Mouse (Mus musculus): ENCODE measurements around the gene Olfr311. TPM values are rescaled to one million over a fixed set of nuclear protein-coding genes. Genes with fewer than 3 reads are reported as not detected.
"Not testable (repeated sequence)": the region's sequence is repeated elsewhere in the genome, so short reads cannot be mapped to it uniquely, and the experiment has no call there.

The Olfr311 gene
- not detected in 2 replicates for polyA plus RNA-seq (2015; fragmentation: Nextera tagmentation; extraction: Ambion mirVana)

GRCm38 (mm10) chr11:58838951-58839350 is at the start of gene Olfr311:
Olfr311 (plus strand) TSS chr11:58839251.
- not testable (repeated sequence) for H3K27me3 ChIP-seq (ENCODE audit: control insufficient read depth, insufficient read depth, low read depth, low read length); H3K9me3 ChIP-seq (replicated peaks; ENCODE audit: control insufficient read depth, low read length, poor library complexity, severe bottlenecking); H3K9ac ChIP-seq (ENCODE audit: low read depth, low read length); H3K36me3 ChIP-seq (ENCODE audit: control insufficient read depth, insufficient read depth, low read length); ATAC-seq; H3K4me1 ChIP-seq (ENCODE audit: control insufficient read depth, insufficient read depth, low read length); H3K4me2 ChIP-seq (ENCODE audit: low read length); H3K4me3 ChIP-seq (ENCODE audit: low read depth, low read length); H3K27ac ChIP-seq (ENCODE audit: low read length)

GRCm38 (mm10) chr11:58789532-58789931 is 49.5 kb upstream of the Olfr311 start:
- no peaks in the 10 kb centered on the region for H3K9me3 ChIP-seq (replicated peaks; ENCODE audit: control insufficient read depth, low read length, poor library complexity, severe bottlenecking)
- H3K9ac ChIP-seq (ENCODE audit: low read depth, low read length) = no peak overlapping the region
- 12% methylated on average over 3 of the region's 3 CpGs for WGBS
- H3K4me2 ChIP-seq (ENCODE audit: low read length) = 0 out of 2 replicates have a peak overlapping the region, but pooled peaks have one; percentile 1
- no peak overlapping the region for H3K27ac ChIP-seq (ENCODE audit: low read length)
- ATAC-seq = no peak; the same call in 1 of the 2 replicates
- H3K27me3 ChIP-seq (ENCODE audit: control insufficient read depth, insufficient read depth, low read depth, low read length) = no peaks in the 10 kb centered on the region
- H3K4me1 ChIP-seq (ENCODE audit: control insufficient read depth, insufficient read depth, low read length) = peaks cover 5% of the 10 kb centered on the region
- H3K4me3 ChIP-seq (ENCODE audit: low read depth, low read length) = no peak overlapping the region
- H3K36me3 ChIP-seq (ENCODE audit: control insufficient read depth, insufficient read depth, low read length) = no peaks in the 10 kb centered on the region

DNA sequence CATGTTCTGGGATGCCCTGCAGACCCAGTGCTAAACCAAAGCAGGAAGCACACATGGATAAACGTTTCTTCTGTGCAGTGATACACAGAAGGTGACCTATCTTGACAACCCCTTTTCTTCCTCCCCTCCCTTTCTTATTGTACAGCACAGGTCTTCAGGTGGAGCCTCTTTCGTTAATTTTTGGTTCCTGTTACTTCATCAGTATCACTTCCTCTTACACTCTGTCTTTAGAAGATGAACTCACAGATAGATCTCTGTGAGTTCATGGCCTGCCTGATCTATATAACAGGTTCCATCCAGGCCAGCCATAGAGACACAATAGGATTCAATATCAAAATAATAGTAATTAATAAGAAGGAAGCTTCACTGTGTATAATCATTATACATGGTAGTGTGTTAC is 49.0 kb upstream of the Olfr311 start:
- no peak overlapping the region for H3K9ac ChIP-seq (ENCODE audit: low read depth, low read length)
- no peaks in the 10 kb centered on the region for H3K36me3 ChIP-seq (ENCODE audit: control insufficient read depth, insufficient read depth, low read length)
- 56% methylated on average over 2 of the region's 2 CpGs for WGBS
- no peak for ATAC-seq
- no peak overlapping the region for H3K27ac ChIP-seq (ENCODE audit: low read length)
- H3K4me2 ChIP-seq (ENCODE audit: low read length) = no peak overlapping the region
- no peak overlapping the region for H3K4me3 ChIP-seq (ENCODE audit: low read depth, low read length)
- H3K27me3 ChIP-seq (ENCODE audit: control insufficient read depth, insufficient read depth, low read depth, low read length) = no peaks in the 10 kb centered on the region
- H3K9me3 ChIP-seq (replicated peaks; ENCODE audit: control insufficient read depth, low read length, poor library complexity, severe bottlenecking) = no peaks in the 10 kb centered on the region
- H3K4me1 ChIP-seq (ENCODE audit: control insufficient read depth, insufficient read depth, low read length) = peaks cover 5% of the 10 kb centered on the region

DNA sequence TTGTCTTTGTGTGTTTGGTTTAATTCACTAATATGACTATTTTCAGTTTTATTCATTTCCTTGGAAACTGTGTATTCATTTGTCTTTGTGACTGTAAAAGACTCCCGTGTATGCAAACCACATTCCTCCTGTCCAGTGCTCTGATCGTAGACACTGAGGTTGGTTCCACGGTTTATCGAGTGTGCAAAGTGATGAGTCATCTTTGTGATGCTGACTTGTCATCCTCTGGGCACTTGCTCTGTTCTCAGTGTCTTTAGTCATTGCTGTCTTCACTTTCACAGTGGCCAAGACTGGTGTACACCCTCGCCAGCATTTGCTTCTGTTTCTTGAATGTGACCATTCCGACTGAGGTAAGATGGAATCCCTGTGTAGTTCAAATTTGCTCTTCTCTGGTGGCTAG is 48.4 kb upstream of the Olfr311 start:
- Histone ChIP-seq H3K4me2 (ENCODE audit: low read length) (no peak overlapping the region), H3K4me3 (ENCODE audit: low read depth, low read length) (no peak overlapping the region), H3K9ac (ENCODE audit: low read depth, low read length) (no peak overlapping the region), H3K27ac (ENCODE audit: low read length) (no peak overlapping the region), H3K4me1 (ENCODE audit: control insufficient read depth, insufficient read depth, low read length) (peaks cover 5% of the 10 kb centered on the region), H3K9me3 (replicated peaks; ENCODE audit: control insufficient read depth, low read length, poor library complexity, severe bottlenecking) (no peaks in the 10 kb centered on the region), H3K36me3 (ENCODE audit: control insufficient read depth, insufficient read depth, low read length) (no peaks in the 10 kb centered on the region), H3K27me3 (ENCODE audit: control insufficient read depth, insufficient read depth, low read depth, low read length) (no peaks in the 10 kb centered on the region)
- WGBS = 84% methylated on average over 6 of the region's 6 CpGs
- ATAC-seq = no peak

DNA sequence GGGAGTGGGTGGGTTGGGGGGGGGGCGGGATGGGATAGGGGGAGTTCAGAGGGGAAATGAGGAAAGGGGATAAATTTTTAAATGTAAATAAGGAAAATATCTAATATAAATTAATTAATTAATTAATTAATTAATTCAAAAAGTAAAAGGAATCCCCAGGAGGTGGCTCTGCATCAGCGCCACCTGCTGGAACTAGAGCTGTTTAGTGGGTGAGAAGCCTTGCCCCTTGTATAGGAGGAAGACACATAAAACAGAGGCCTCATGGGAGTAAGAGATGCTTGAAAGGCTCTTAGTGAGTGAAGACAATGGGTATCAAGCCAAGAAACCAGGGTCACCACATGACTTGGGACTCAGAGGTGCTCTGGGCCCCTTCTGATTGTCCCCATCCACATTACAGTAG is 43.2 kb upstream of the Olfr311 start:
- H3K4me2 ChIP-seq (ENCODE audit: low read length) = no peak overlapping the region
- no peak overlapping the region for H3K27ac ChIP-seq (ENCODE audit: low read length)
- no peaks in the 10 kb centered on the region for H3K9me3 ChIP-seq (replicated peaks; ENCODE audit: control insufficient read depth, low read length, poor library complexity, severe bottlenecking)
- WGBS = 90% methylated on average over 2 of the region's 2 CpGs
- H3K36me3 ChIP-seq (ENCODE audit: control insufficient read depth, insufficient read depth, low read length) = no peaks in the 10 kb centered on the region
- H3K27me3 ChIP-seq (ENCODE audit: control insufficient read depth, insufficient read depth, low read depth, low read length) = no peaks in the 10 kb centered on the region
- ATAC-seq = no peak
- no peak overlapping the region for H3K9ac ChIP-seq (ENCODE audit: low read depth, low read length)
- H3K4me3 ChIP-seq (ENCODE audit: low read depth, low read length) = no peak overlapping the region
- H3K4me1 ChIP-seq (ENCODE audit: control insufficient read depth, insufficient read depth, low read length) = no peaks in the 10 kb centered on the region

DNA sequence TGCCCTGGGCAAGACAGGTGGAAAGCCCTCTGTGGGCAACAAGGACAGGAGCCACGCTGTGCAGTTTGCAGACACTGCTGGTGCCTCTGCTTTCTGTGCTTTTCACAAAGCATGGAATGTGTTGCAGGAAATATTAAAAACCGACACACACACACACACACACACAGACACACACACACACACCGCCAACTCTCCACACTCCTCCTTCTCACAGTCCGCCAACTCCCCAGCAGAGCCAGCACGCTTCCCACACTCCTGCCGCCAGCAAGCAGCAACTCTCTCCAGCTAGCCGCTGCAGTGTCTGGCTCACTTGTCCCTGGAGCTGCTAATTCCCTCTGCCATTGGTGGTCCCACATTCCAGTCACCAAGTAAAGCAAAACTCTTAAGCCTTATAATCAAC is 42.2 kb upstream of the Olfr311 start:
- WGBS = 66% methylated on average over 7 of the region's 7 CpGs

GRCm38 (mm10) chr11:58799747-58800146 is 39.3 kb upstream of the Olfr311 start:
- Histone ChIP-seq H3K9ac (ENCODE audit: low read depth, low read length) (no peak overlapping the region), H3K27ac (ENCODE audit: low read length) (no peak overlapping the region), H3K27me3 (ENCODE audit: control insufficient read depth, insufficient read depth, low read depth, low read length) (no peaks in the 10 kb centered on the region), H3K4me3 (ENCODE audit: low read depth, low read length) (no peak overlapping the region), H3K4me1 (ENCODE audit: control insufficient read depth, insufficient read depth, low read length) (peaks cover 13% of the 10 kb centered on the region), H3K9me3 (replicated peaks; ENCODE audit: control insufficient read depth, low read length, poor library complexity, severe bottlenecking) (no peaks in the 10 kb centered on the region), H3K4me2 (ENCODE audit: low read length) (no peak overlapping the region), H3K36me3 (ENCODE audit: control insufficient read depth, insufficient read depth, low read length) (no peaks in the 10 kb centered on the region)
- no peak for ATAC-seq
- 88% methylated on average over 5 of the region's 5 CpGs for WGBS

More for the DNA sequence above, 42.2 kb upstream of the Olfr311 start:
- Histone ChIP-seq H3K4me3 (ENCODE audit: low read depth, low read length) (no peak overlapping the region), H3K4me1 (ENCODE audit: control insufficient read depth, insufficient read depth, low read length) (peaks cover 9% of the 10 kb centered on the region), H3K4me2 (ENCODE audit: low read length) (no peak overlapping the region), H3K27ac (ENCODE audit: low read length) (no peak overlapping the region), H3K9me3 (replicated peaks; ENCODE audit: control insufficient read depth, low read length, poor library complexity, severe bottlenecking) (no peaks in the 10 kb centered on the region), H3K36me3 (ENCODE audit: control insufficient read depth, insufficient read depth, low read length) (no peaks in the 10 kb centered on the region), H3K27me3 (ENCODE audit: control insufficient read depth, insufficient read depth, low read depth, low read length) (no peaks in the 10 kb centered on the region), H3K9ac (ENCODE audit: low read depth, low read length) (no peak overlapping the region)
- no peak for ATAC-seq

GRCm38 (mm10) chr11:58801558-58802228 is 37.4 kb upstream of the Olfr311 start, which contains the start of gene Fam183b:
Fam183b (minus strand) TSS chr11:58801960.
- Histone ChIP-seq H3K9me3 (replicated peaks; ENCODE audit: control insufficient read depth, low read length, poor library complexity, severe bottlenecking) (no peaks in the 10 kb centered on the region), H3K27ac (ENCODE audit: low read length) (peak within 1 kb of the TSS; percentile 9; the same call in 1 of the 2 replicates), H3K4me2 (ENCODE audit: low read length) (peak within 1 kb of the TSS; percentile 42), H3K27me3 (ENCODE audit: control insufficient read depth, insufficient read depth, low read depth, low read length) (no peaks in the 10 kb centered on the region), H3K4me1 (ENCODE audit: control insufficient read depth, insufficient read depth, low read length) (peaks cover 13% of the 10 kb centered on the region), H3K9ac (ENCODE audit: low read depth, low read length) (peak within 1 kb of the TSS; percentile 23; the same call in 1 of the 2 replicates), H3K36me3 (ENCODE audit: control insufficient read depth, insufficient read depth, low read length) (no peaks in the 10 kb centered on the region), H3K4me3 (ENCODE audit: low read depth, low read length) (peak within 1 kb of the TSS; percentile 16; the same call in 1 of the 2 replicates)
- WGBS = 19% methylated on average over 14 of the region's 14 CpGs
- ATAC-seq = peak; percentile 89

GRCm38 (mm10) chr11:58803871-58804270 is 35.2 kb upstream of the Olfr311 start:
- H3K4me1 ChIP-seq (ENCODE audit: control insufficient read depth, insufficient read depth, low read length) = peaks cover 13% of the 10 kb centered on the region
- H3K4me2 ChIP-seq (ENCODE audit: low read length) = no peak overlapping the region
- H3K27ac ChIP-seq (ENCODE audit: low read length) = no peak overlapping the region
- ATAC-seq = no peak
- no peak overlapping the region for H3K9ac ChIP-seq (ENCODE audit: low read depth, low read length)
- no peaks in the 10 kb centered on the region for H3K36me3 ChIP-seq (ENCODE audit: control insufficient read depth, insufficient read depth, low read length)
- H3K4me3 ChIP-seq (ENCODE audit: low read depth, low read length) = no peak overlapping the region
- WGBS = 82% methylated on average over 4 of the region's 4 CpGs
- H3K27me3 ChIP-seq (ENCODE audit: control insufficient read depth, insufficient read depth, low read depth, low read length) = no peaks in the 10 kb centered on the region
- H3K9me3 ChIP-seq (replicated peaks; ENCODE audit: control insufficient read depth, low read length, poor library complexity, severe bottlenecking) = no peaks in the 10 kb centered on the region
